Mouse (Mus musculus) thymus, postnatal 36 days (tissue): ENCODE results near the gene Adamtsl4.
A peak's percentile ranks its signal among the peaks of the same experiment; 100 is the strongest.
"Not testable (repeated sequence)": the region's sequence is repeated elsewhere in the genome, so short reads cannot be mapped to it uniquely, and the experiment has no call there.

Source experiments
- DNase-seq, 2 experiments: peaks; one replicate each; pipeline ENCODE4 v3.0.0; 2022; ENCODE audit warnings: mixed read lengths in 2 of 2

Adamtsl4 gene

GRCm38 (mm10) chr3:95658868-95659712, 28.6 kb downstream of the Adamtsl4 start:
- peak; percentile 79 to 85 for DNase-seq

GRCm38 (mm10) chr3:95658236-95658867, 29.4 kb downstream of the Adamtsl4 start, which contains the start of gene Mcl1:
Gene Mcl1, plus strand, starts transcription at chr3:95658788.
- peak; percentile 91 to 93 for DNase-seq

GRCm38 (mm10) chr3:95657711-95658110, 30.0 kb downstream of the Adamtsl4 start:
- DNase-seq: no peak

GRCm38 (mm10) chr3:95657108-95657507, 30.6 kb downstream of the Adamtsl4 start:
- DNase-seq: no peak

GRCm38 (mm10) chr3:95655437-95655836, 32.3 kb downstream of the Adamtsl4 start:
- no peak for DNase-seq

- not testable (repeated sequence) for DNase-seq
Observed at GRCm38 (mm10) chr3:95654371-95654770, 33.3 kb downstream of the Adamtsl4 start.

DNA sequence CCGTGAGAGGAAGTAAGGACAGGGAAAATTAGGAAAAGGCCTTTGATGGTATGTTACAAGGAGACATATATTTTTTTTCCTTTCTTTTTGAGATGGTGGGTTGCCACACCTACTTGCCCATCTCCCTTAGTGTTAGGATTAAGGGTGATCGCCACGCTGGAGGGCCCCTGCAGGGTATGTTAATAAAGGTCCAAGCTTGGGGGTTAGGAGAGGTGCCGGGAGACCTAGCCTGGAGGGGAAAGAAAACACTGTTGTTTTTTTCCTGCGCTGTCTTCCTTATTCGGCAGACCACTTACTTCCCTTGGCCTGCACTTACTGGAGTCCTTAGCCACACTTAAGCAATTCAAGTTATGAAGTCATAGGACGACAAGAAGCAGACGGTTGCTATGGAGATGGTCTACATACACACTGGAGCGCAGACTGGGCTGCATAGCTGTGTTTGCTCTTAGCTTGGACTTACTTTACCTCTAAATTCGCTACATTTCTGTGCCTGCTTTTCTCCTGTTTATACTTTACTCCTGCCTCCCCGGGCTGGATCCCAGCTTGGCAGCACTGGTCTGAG, 34.2 kb downstream of the Adamtsl4 start:
- no peak for DNase-seq

DNA sequence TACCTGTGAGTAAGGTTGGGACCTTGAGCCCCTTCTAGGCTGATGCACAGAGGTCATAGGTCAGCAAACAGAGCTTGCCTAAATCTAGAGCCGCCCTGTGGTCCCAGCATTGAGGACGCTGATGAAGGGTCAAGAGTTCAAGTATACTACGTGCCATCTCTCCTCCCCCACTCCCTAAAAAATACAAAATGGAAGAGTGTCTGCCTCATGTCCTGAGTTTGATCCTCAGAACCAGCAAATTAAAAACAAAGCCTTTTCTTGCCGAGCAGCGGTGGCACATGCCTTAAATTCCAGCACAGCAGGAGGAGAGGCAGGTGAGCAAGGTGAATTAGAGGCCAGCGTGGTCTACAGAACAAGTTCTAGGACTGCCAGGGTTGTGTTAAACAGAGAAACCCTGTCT, 34.8 kb downstream of the Adamtsl4 start:
- DNase-seq: no peak

DNA sequence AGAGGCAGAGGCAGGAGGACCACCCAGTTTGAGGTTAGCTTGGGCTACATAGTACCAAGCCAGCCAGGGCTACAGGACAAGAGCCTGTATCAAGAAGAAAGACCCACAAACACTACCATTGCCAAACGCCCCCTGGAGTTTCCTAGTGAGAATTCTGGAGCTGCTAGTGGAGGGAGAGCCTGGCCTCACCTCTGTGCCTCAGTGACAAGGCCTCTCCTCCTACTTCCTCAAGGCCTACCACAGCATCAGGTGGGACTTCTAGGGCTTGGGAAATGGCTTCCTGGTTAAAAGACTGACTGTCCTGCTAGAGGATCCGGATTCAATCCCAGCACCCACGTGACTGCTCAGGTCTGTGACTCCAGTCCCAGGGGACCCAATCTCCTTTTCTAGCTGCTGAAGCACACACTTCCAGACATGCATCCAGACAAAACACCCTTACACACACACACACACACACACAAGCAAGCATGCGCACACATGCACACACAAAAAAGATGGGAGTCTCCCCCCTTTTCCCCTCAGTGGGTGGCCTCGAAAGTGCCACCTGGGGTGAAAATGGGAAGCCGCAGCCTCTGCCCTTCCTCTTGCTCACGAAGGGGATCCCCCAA, 35.4 kb downstream of the Adamtsl4 start:
- peak in 1 of 2 experiments; percentile 39 for DNase-seq

GRCm38 (mm10) chr3:95651391-95652203, 36.1 kb downstream of the Adamtsl4 start:
- no peak for DNase-seq

GRCm38 (mm10) chr3:95651033-95651373, 36.7 kb downstream of the Adamtsl4 start:
- DNase-seq: no peak

DNA sequence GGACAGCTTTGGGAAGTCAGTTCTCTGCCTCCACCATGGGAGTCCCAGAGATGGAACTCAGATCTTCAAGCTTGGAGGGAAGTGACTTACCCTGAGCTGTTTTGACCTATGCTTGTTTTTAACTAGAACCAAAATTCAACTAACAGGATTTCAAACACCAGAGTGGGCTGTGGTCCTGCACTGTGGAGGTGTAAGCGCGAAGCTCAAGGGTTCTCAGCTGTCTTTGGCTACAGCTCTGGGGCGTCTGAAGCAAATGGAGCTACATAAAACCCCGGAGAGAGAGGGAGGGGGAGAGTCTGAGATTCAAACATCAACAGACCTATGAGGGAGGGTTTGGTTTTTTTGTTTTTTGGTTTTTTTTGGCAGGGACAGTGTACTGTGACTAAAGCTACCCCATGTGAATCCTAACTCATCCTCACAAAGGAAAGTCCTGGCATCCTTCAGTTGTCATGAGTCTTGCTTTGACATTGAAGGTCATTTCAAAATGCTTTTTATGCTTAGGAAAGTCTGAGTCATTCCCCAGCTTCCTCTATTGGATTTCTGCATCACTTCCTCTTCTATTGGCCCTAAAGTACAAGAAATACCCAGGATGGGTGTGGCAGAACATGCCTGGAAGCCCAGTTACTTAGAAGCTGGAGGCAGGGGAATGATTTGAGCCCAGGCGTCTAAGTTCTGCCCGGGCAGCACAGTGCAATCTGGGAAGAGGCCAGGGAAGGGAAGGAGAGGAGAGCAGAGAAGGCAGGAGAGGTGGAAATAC, 37.3 kb downstream of the Adamtsl4 start:
- no peak for DNase-seq

DNA sequence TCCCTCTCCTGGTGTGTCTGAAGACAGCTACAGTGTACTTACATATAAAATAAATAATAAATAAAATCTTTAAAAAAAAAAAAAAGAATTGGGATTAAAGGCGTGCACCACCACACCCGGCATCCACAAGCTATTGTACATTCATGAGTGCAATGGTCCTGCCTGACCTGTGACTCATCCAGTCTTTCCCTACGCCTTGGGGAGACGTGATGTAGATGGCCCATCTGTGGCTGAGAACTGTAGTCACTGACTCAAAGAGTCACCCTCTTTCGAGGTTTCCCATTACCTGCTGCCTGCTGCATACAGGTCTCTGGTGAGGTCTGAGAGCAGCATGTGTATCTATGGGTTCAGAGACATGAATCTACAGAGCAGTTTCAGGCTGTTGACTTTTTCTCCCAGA, 39.7 kb downstream of the Adamtsl4 start:
- no peak for DNase-seq

DNA sequence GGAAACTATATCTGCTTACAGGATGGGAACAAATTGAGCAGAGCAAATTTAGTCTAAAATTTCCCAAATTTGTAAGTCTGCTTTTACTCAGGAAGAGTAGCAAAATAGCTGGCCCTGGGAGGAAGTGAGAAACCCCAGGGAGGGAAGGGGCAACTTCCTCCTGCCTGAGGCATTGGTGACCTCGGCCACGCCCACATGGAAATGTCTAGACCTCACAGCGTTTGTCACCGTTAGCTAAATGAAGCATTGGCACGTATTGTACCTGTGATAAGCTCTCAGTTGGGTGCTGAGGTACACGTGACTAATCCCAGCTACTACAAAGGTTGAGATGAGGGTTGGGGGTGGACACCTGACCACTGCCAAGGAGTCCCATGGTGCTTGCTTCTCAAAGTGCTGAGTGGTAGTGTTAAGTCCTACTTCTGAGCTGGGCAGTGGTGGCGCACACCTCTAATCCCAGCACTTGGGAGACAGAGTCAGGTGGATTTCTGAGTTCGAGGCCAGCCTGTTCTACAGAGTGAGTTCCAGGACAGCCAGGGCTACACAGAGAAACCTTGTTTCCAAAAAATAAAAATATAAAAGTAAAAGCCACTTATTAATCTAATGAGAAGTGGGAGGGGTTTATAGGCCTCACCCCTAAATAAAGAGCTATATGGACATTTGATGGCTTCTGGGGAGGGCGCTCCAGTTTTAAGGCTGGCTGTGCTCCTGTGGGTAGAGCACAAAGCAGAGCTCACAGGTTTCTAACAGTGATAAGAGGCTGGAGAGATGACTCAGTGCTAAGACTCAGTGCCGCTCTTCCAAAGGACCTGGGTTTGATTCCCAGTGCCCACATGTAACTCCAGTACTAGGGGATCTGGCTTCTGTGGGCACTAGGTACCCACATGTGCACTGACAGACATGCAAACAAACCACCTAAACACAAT, 42.1 kb downstream of the Adamtsl4 start:
- DNase-seq: peak; percentile 54 to 66

DNA sequence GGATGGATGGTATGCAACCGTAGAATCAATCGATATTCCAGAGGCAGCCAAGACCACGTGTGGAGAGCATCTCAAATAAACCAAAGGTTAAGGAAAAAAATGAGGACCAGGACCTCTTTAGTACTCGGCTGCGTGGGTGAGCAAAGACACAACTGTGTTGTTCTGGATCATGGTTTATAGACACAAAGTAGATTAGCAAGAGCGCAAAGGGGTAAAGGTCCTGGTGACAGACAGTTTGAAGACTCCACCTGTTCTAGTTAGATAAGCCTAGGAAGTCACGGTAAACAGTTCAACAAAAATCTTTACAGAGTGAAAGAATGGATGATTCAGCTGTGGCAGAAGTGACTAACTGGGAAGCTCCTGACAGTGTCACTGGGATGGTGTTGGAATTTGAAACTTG, 44.6 kb downstream of the Adamtsl4 start:
- DNase-seq: no peak

- DNase-seq: no peak
Observed at GRCm38 (mm10) chr3:95639694-95640093, 48.0 kb downstream of the Adamtsl4 start.

GRCm38 (mm10) chr3:95636072-95636471, 51.6 kb downstream of the Adamtsl4 start:
- no peak for DNase-seq

- no peak for DNase-seq
Observed at GRCm38 (mm10) chr3:95635636-95636035, 52.1 kb downstream of the Adamtsl4 start.

DNA sequence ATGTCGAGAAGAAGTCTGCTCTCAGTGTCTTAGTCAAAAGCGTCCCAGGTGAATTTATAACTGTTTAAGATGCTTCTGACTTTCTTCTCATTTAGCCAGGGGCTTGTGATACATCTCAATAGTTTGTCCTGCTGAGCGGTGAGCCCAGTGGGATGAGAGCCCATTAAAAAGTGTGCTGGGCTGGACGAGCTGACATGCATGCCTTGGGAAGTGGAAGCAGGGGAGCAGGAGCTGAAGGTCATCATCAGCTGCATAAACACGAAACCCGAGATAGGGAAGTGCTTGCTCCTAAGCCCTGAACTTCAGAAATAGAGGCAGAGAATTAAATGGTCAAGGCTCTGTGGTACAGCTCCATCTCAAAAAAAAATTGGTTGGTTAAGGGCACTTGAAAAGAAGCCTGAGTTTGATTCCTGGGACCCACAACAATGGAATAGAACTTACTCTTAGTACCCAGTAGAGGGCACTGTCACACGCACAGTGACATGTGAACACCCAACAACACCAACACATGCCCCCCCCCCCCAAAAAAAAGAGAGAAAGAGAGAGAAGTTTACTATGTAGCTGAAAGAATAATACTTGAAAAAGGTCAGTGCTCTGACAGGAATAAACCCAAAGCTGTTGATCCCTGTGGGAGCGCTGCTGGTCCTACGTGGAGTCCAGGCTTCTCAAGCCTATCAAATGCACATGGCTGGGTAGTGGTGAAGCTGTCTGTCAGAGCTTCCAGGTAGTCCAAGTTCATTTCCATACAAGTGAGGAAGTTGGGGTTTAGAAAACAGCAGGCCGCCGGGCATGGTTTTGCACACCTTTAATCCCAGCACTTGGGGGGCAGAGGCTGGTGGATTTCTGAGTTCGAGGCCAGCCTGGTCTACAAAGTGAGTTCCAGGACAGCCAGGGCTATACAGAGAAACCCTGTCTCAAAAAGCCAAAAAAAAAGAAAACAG, 54.8 kb downstream of the Adamtsl4 start:
- DNase-seq: no peak

- no peak for DNase-seq
Observed at GRCm38 (mm10) chr3:95631304-95631703, 56.4 kb downstream of the Adamtsl4 start.
